Comparison of ENCODE assay signal across 10 mouse cellular contexts in the genomic region with DNA sequence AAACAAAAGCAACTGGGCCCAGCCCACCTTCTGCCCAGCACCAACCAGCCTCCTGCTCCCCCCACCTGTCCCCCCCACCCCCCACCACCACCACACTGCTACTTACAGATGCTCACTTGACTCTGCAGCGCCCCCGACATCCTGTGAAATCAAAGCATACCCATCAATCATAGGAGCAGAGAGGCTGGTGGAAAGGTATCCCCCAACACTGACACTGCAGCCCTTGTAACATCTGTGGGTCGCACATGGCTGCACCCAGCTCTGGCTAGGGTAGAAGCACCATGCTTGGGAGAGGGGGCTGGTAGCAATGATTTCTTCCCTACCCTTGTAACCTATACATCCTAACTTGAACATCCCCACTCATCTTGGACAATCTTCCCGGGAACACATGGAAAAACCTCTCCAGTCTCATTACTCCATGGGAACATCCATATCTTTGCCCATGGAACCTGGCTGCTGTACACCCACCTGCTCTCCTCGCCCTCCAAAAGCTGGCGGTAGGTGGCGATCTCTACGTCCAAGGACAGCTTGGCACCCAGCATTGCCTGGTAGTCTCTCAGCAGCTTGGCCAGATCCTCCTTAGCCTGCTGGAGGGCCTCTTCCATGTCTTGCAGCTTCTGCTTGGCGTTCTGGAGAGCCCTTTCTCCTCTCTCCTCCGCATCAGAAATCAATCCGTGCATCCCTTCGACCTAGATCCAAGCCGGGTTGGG. TPM values are rescaled to one million over a fixed set of nuclear protein-coding genes. Genes with fewer than 3 reads are reported as not detected.
A peak's percentile ranks its signal among the peaks of the same experiment; 100 is the strongest.
DNase-seq lines count a peak whose midpoint lies in the region; ATAC-seq and TF ChIP-seq lines count a peak whose summit lies in the region.
"Had no signal": no experiment of that assay in that cellular context is flagged by ENCODE, and none has a peak within 500 bp of the region (broad histone marks: within the 10 kb centered on the region; RNA-seq: fewer than 3 reads in every experiment).

No protein-coding gene starts in this region.

- intact Hi-C loops in heart, postnatal 10 days (cut with DNase I) = no loop called here

- TF ChIP-seq POLR2A in ES-Bruce4 (IDR thresholded peaks at IDR 0.05; ENCODE audit: insufficient read depth, low read length) = no peak
- no peak for TF ChIP-seq POLR2A in limb, embryonic 14.5 days (IDR thresholded peaks at IDR 0.05; ENCODE audit: borderline replicate concordance, extremely low read depth, insufficient read depth, insufficient read length)

- no peaks in the 10 kb centered on the region for H3K36me3 ChIP-seq in ES-Bruce4 (ENCODE audit: control insufficient read depth, insufficient read depth, low read length, poor library complexity, severe bottlenecking)
- H3K36me3 ChIP-seq in limb, embryonic 14.5 days (ENCODE audit: control insufficient read depth, insufficient read depth, low read length) = no peaks in the 10 kb centered on the region

- ATAC-seq in limb, embryonic 14.5 days (ENCODE audit: low FRiP score, low read depth) = no peak

- no peaks in the 10 kb centered on the region for H3K4me1 ChIP-seq in ES-Bruce4 (ENCODE audit: control insufficient read depth, insufficient read depth, low read length)
- H3K4me1 ChIP-seq in limb, embryonic 14.5 days (ENCODE audit: control insufficient read depth, insufficient read depth, low read length) = no peaks in the 10 kb centered on the region

- DNase-seq in cerebellum, postnatal 25 days = peak; percentile 28 to 64
- DNase-seq in cerebellum, adult 18-20 months = no peak
- DNase-seq in heart, postnatal 10 days = peak; percentile 2 to 12
- DNase-seq in limb, embryonic 14.5 days (ENCODE audit: low spot score) = no peak
- DNase-seq in urinary bladder, postnatal 25 days (ENCODE audit: low spot score) = no peak
- DNase-seq in layer of hippocampus, adult 9-11 months = no peak
- no peak for DNase-seq in yolk sac, embryonic 10.5 days (ENCODE audit: low spot score)

- no peak overlapping the region for H3K27ac ChIP-seq in ES-Bruce4 (ENCODE audit: insufficient read depth, low read length)
- H3K27ac ChIP-seq in limb, embryonic 14.5 days (replicated peaks; ENCODE audit: low read depth, low read length) = no peak overlapping the region

- H3K9me3 ChIP-seq in ES-Bruce4 (replicated peaks; ENCODE audit: control insufficient read depth, insufficient read depth, low read length, poor library complexity, severe bottlenecking) = no peaks in the 10 kb centered on the region
- H3K9me3 ChIP-seq in limb, embryonic 14.5 days (ENCODE audit: control insufficient read depth, low read length) = no peaks in the 10 kb centered on the region

- no peak for TF ChIP-seq EP300 in ES-Bruce4 (IDR thresholded peaks at IDR 0.05; ENCODE audit: insufficient read depth, low read depth, low read length)

- peak overlapping the region; percentile 71 for H3K4me2 ChIP-seq in limb, embryonic 14.5 days (replicated peaks; ENCODE audit: low read depth, low read length, severe bottlenecking)

- WGBS in limb, embryonic 14.5 days = 51% methylated on average over 13 of the region's 13 CpGs

- no peaks in the 10 kb centered on the region for H3K27me3 ChIP-seq in ES-Bruce4 (ENCODE audit: control insufficient read depth, insufficient read depth, low read length, poor library complexity, severe bottlenecking)
- peaks cover 36% of the 10 kb centered on the region for H3K27me3 ChIP-seq in limb, embryonic 14.5 days (ENCODE audit: control insufficient read depth, insufficient read depth, low read length)

- peak; percentile 38 for TF ChIP-seq CTCF in ES-Bruce4 (IDR thresholded peaks at IDR 0.05; ENCODE audit: low read depth, low read length)

- H3K9ac ChIP-seq in ES-Bruce4 (ENCODE audit: low read depth, poor library complexity, severe bottlenecking) = no peak overlapping the region
- no peak overlapping the region for H3K9ac ChIP-seq in limb, embryonic 14.5 days (ENCODE audit: low read depth, low read length, severe bottlenecking)

- no peak overlapping the region for H3K4me3 ChIP-seq in ES-Bruce4 (ENCODE audit: low read depth, low read length)
- no peak overlapping the region for H3K4me3 ChIP-seq in limb, embryonic 14.5 days (replicated peaks; ENCODE audit: low read length)
- H3K4me3 ChIP-seq: erythroblast, embryonic 14.5 days; myocyte had no signal

RNA-seq across cellular contexts. Expression of gene Krt77, which starts 8.9 kb away (rescaled TPM):
- polyA plus RNA-seq in ES-Bruce4 (2011; ENCODE audit: insufficient read depth, insufficient read length, low read depth, missing spikeins) = not detected in 2 replicates
- not detected for total RNA-seq in heart, postnatal 10 days (2021)
- polyA plus RNA-seq in limb, embryonic 14.5 days (2012; rRNA removed) = 10.0 and 19.9 TPM in 2 replicates
- polyA plus RNA-seq in limb, embryonic 14.5 days (2014; fragmentation: Nextera tagmentation; extraction: Ambion mirVana) = 16.4 and 32.8 TPM in 2 replicates
- polyA plus RNA-seq: erythroblast, embryonic 14.5 days; myocyte had no signal

RNA-seq across cellular contexts. Expression of gene Krt1, which starts 10.0 kb away (rescaled TPM):
- polyA plus RNA-seq in ES-Bruce4 (2011; ENCODE audit: insufficient read depth, insufficient read length, low read depth, missing spikeins) = not detected in 2 replicates
- total RNA-seq in heart, postnatal 10 days (2021) = not detected
- polyA plus RNA-seq in limb, embryonic 14.5 days (2012; rRNA removed) = 149 and 235 TPM in 2 replicates
- polyA plus RNA-seq in limb, embryonic 14.5 days (2014; fragmentation: Nextera tagmentation; extraction: Ambion mirVana) = 167 and 206 TPM in 2 replicates
- polyA plus RNA-seq: erythroblast, embryonic 14.5 days; myocyte had no signal

RNA-seq across cellular contexts. Expression of gene Krt76, which starts 32.1 kb away (rescaled TPM):
- not detected in 2 replicates for polyA plus RNA-seq in ES-Bruce4 (2011; ENCODE audit: insufficient read depth, insufficient read length, low read depth, missing spikeins)
- not detected for total RNA-seq in heart, postnatal 10 days (2021)
- not detected in 2 replicates for polyA plus RNA-seq in limb, embryonic 14.5 days (2012; rRNA removed)
- 0.08 TPM in 1 of 2 replicates, not detected in the other for polyA plus RNA-seq in limb, embryonic 14.5 days (2014; fragmentation: Nextera tagmentation; extraction: Ambion mirVana)
- polyA plus RNA-seq: erythroblast, embryonic 14.5 days; myocyte had no signal

RNA-seq across cellular contexts. Expression of gene Krt2, which starts 42.6 kb away (rescaled TPM):
- not detected in 2 replicates for polyA plus RNA-seq in ES-Bruce4 (2011; ENCODE audit: insufficient read depth, insufficient read length, low read depth, missing spikeins)
- total RNA-seq in heart, postnatal 10 days (2021) = not detected
- 0.37 and 0.45 TPM in 2 replicates for polyA plus RNA-seq in limb, embryonic 14.5 days (2012; rRNA removed)
- polyA plus RNA-seq in limb, embryonic 14.5 days (2014; fragmentation: Nextera tagmentation; extraction: Ambion mirVana) = 0.34 and 0.46 TPM in 2 replicates
- polyA plus RNA-seq: erythroblast, embryonic 14.5 days; myocyte had no signal

RNA-seq across cellular contexts. Expression of gene Krt73, which starts 58.4 kb away (rescaled TPM):
- not detected in 2 replicates for polyA plus RNA-seq in ES-Bruce4 (2011; ENCODE audit: insufficient read depth, insufficient read length, low read depth, missing spikeins)
- not detected for total RNA-seq in heart, postnatal 10 days (2021)
- 0.03 and 0.04 TPM in 2 replicates for polyA plus RNA-seq in limb, embryonic 14.5 days (2012; rRNA removed)
- polyA plus RNA-seq in limb, embryonic 14.5 days (2014; fragmentation: Nextera tagmentation; extraction: Ambion mirVana) = not detected in 2 replicates
- polyA plus RNA-seq: erythroblast, embryonic 14.5 days; myocyte had no signal

Comparison
In these comparisons a context has a peak if more than half of its experiments do, and no peak if none do; other contexts are left out.
1. DNase-seq: peak in cerebellum, postnatal 25 days (2 of 2) and heart, postnatal 10 days (2 of 2); none in cerebellum, adult 18-20 months (0 of 2), limb, embryonic 14.5 days (single experiment), urinary bladder, postnatal 25 days (single experiment), layer of hippocampus, adult 9-11 months (single experiment) and yolk sac, embryonic 10.5 days (single experiment).
2. RNA of gene Krt1, which starts 10.0 kb away (polyA plus RNA-seq): 149 to 235 TPM in limb, embryonic 14.5 days; not detected in ES-Bruce4; every median in the first group is over 100 times any median in the second.